Mouse (Mus musculus): Measurements from ENCODE around the gene Vamp1. TPM values are rescaled to one million over a fixed set of nuclear protein-coding genes. Genes with fewer than 3 reads are reported as not detected.

Vamp1 gene
- 4.2 and 4.3 TPM in 2 replicates for polyA plus RNA-seq (2016; fragmentation: Nextera tagmentation; extraction: Ambion mirVana)

DNA sequence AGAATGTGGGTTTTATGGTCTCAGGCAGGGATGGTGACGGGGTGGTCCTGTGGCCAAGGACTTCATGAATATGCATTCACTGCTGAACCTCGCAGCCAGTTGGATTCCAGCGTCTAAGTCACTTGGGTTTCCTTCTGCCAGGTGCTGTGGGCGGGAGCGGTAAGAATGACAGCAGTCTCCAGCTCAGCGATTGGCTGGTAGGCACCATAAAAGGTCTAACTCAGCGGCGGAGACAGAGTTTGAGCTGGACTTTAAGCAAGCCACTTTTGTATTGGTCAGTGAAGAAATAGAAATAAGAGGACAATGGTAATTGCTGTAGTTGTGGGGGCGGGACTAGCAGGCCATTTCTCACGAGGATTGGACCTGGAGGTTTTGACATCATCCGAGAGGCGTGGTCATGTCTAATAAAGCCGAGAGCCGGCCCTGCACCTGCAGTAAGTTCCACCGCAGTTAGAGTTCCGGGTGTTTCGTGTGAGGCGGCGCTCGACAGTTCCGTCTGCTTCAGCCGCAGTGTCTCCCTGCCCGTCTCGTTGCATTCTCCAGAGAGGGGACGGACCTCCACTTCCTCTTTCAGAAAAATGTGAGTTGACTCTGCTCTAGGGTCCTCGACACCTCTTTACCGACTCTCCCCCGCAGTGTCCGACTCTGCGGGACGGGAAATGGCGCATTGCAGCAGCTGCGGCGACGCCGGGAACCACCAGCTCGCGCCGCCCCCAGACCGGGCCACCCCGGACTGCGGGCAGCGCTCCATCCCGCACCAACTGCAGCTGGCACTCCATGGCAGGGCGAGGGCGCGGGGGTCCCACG is at the start of gene Vamp1:
Gene Vamp1 (plus strand): TSS at position 404 of the 807 bp plus-strand sequence.
- Histone ChIP-seq H3K9ac (peak within 1 kb of the TSS; percentile 84), H3K9me3 (replicated peaks) (no peaks in the 10 kb centered on the region), H3K27ac (ENCODE audit: poor library complexity, severe bottlenecking) (peak within 1 kb of the TSS; percentile 63), H3K27me3 (replicated peaks) (peaks cover 18% of the 10 kb centered on the region), H3K36me3 (peaks cover 8% of the 10 kb centered on the region), H3K4me3 (peak within 1 kb of the TSS; percentile 73), H3K4me2 (peak within 1 kb of the TSS; percentile 90), H3K4me1 (replicated peaks) (peaks cover 3% of the 10 kb centered on the region; the same call in 1 of the 2 replicates)
- WGBS = under 1% methylated on average over 48 of the region's 48 CpGs
- peak; percentile 96 for ATAC-seq (ENCODE audit: insufficient number of reproducible peaks, low FRiP score)

DNA sequence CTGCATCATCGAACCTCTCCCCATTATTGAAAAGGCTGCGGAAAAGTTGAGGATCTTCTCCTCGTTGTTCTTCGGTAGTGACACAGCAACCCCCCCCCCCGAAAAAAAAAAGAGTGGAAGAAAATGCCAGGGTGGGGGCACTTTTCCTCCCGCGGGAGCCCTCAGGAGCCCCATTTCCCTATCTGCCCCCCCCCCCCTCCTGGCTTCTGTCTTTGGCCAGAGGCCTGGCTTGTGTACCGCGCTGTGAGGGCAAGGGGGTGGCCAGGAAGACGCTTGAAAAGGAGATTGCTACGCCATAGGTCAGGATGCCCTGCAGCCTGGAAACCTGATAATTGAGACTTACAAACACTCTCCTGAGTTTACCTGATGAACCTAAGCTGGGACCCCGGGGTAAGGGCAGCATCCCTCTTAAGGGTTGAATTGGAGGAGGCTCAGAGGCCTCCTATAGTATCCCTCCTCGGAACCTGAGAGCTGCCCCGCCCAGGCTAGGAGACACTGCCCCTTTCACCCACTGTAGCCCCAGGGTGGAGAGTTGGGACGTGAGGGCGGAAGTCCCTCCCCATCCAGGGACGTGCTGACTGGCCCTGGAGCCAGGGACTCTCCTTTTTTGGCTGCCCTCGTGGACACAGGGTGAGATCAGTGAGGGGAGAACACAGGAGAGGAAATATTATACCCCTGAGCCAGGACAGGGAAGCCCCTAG is 49.1 kb upstream of the Vamp1 start, which contains the start of gene Gapdh:
Gene Gapdh (minus strand): TSS at position 417 of the 701 bp plus-strand sequence.
- Histone ChIP-seq H3K27ac (ENCODE audit: poor library complexity, severe bottlenecking) (peak within 1 kb of the TSS; percentile 99), H3K9me3 (replicated peaks) (no peaks in the 10 kb centered on the region), H3K9ac (peak within 1 kb of the TSS; percentile 98), H3K4me1 (replicated peaks) (peaks cover 45% of the 10 kb centered on the region), H3K27me3 (replicated peaks) (no peaks in the 10 kb centered on the region), H3K36me3 (peaks cover 63% of the 10 kb centered on the region), H3K4me2 (peak within 1 kb of the TSS; percentile 90), H3K4me3 (peak within 1 kb of the TSS; percentile 84)
- ATAC-seq (ENCODE audit: insufficient number of reproducible peaks, low FRiP score) = peak; percentile 73
- WGBS = under 1% methylated on average over 18 of the region's 18 CpGs

DNA sequence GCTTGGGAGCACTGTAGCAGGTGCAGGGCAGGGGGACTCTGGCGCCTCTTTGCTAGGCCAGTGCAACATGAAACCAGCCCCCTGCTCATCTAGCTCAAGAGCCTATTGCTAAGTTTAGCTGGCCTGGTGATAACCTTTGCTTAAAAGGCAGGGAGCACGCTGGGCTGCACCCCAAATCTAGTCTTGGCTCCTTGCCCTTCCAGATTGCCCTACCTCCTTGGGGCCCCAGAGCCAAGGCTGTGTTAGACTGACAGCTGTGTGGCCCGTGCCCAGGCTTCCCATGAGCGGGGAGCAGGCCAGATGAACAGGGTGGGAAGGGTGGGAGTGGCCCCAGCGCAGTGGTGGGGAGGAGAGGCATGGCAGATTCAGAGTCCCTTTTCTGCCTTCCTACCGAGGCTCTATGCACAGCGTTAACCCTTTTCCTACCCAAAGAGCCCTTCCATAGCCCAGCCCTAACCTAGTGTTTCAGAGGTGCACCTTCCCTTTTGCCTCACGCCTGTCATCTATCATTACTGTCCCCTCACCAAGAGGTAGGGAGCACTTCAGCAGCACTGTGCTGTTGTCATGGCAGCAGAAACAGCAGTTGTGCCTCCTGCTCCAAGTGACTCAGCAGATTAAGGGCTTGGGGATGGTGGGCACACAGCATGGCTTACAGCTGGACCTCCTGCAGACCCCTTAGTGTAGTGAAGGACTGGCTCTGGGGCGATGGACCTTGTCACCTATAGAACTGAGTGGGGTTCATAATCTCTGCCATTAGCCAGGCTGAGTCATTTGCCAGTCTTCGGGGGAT is 48.3 kb upstream of the Vamp1 start:
- no peaks in the 10 kb centered on the region for H3K27me3 ChIP-seq (replicated peaks)
- peak overlapping the region; percentile 84 for H3K4me3 ChIP-seq
- H3K27ac ChIP-seq (ENCODE audit: poor library complexity, severe bottlenecking) = peak overlapping the region; percentile 99
- peak overlapping the region; percentile 78 for H3K9ac ChIP-seq
- WGBS = 15% methylated on average over 10 of the region's 10 CpGs
- H3K4me1 ChIP-seq (replicated peaks) = peaks cover 39% of the 10 kb centered on the region
- ATAC-seq (ENCODE audit: insufficient number of reproducible peaks, low FRiP score) = peak; percentile 44
- peak overlapping the region; percentile 90 for H3K4me2 ChIP-seq
- H3K36me3 ChIP-seq = peaks cover 66% of the 10 kb centered on the region
- no peaks in the 10 kb centered on the region for H3K9me3 ChIP-seq (replicated peaks)

DNA sequence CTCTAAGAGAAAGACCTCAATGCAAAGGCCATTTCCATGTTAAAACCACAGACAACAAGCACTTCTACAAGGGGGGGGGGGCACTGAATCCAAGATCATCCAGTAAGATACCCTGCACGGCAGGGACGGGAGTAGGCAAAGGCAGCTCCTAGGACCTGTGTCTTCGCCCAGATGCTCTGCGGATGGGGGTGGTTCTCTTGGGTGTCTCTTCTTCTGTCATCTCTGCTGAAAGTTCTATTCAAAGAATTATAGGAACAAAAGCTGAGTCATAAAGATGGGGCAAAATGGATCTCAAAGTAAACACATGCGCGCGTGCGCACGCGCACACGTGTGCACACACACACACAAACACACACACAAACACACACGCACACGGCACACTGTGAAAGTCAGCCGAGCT is 47.3 kb upstream of the Vamp1 start:
- Histone ChIP-seq H3K9ac (peak overlapping the region; percentile 78; the same call in 1 of the 2 replicates), H3K9me3 (replicated peaks) (no peaks in the 10 kb centered on the region), H3K27me3 (replicated peaks) (no peaks in the 10 kb centered on the region), H3K36me3 (peaks cover 71% of the 10 kb centered on the region), H3K4me2 (no peak overlapping the region), H3K4me3 (no peak overlapping the region), H3K27ac (ENCODE audit: poor library complexity, severe bottlenecking) (peak overlapping the region; percentile 99), H3K4me1 (replicated peaks) (peaks cover 37% of the 10 kb centered on the region)
- no peak for ATAC-seq (ENCODE audit: insufficient number of reproducible peaks, low FRiP score)
- 87% methylated on average over 14 of the region's 14 CpGs for WGBS

DNA sequence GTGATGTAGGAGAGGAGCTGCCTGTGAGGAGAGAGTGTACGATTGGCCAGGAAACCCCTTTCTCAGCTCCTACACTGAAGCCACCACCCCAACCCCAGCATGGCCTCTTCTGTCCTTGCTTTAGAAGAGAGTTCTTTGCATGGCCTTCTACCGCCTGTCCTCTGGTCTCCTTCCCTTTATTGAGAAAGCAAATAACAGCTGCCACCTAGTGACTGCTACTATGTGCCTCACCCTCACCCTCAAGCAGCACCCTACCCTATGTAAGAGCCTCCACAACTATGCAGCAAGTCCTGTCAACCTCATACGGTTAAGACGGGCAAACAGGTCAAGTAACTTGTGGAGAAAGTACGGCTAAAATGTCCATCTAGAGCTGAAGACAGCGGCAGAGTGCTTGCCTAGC is 45.2 kb upstream of the Vamp1 start:
- 73% methylated on average over 6 of the region's 6 CpGs for WGBS
- Histone ChIP-seq H3K27ac (ENCODE audit: poor library complexity, severe bottlenecking) (peak overlapping the region; percentile 56; the same call in 1 of the 2 replicates), H3K9me3 (replicated peaks) (no peaks in the 10 kb centered on the region), H3K4me1 (replicated peaks) (peaks cover 26% of the 10 kb centered on the region), H3K9ac (no peak overlapping the region), H3K36me3 (peaks cover 80% of the 10 kb centered on the region), H3K27me3 (replicated peaks) (no peaks in the 10 kb centered on the region), H3K4me2 (no peak overlapping the region), H3K4me3 (no peak overlapping the region)
- no peak for ATAC-seq (ENCODE audit: insufficient number of reproducible peaks, low FRiP score)

DNA sequence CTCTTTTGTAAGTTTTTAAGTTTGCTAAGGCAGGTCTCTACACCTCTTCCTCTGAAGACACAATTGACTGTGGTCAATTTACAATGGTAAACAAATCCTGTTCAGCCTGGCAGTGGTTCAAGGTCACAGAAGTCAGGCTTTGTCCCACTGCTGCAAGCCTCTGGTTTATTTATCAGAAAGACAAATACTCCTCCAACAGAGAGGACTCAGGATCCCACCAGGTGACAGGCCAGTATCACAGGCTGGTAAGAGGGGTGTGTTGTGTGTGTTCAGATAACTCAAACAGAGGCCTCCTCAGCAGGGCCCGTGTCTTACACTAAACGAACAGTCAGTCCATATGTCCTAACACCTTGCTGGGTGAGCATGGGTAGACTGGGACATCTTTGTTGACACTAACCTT is 42.9 kb upstream of the Vamp1 start:
- Histone ChIP-seq H3K27ac (ENCODE audit: poor library complexity, severe bottlenecking) (no peak overlapping the region), H3K9ac (no peak overlapping the region), H3K36me3 (peaks cover 100% of the 10 kb centered on the region), H3K4me1 (replicated peaks) (peaks cover 14% of the 10 kb centered on the region), H3K4me2 (no peak overlapping the region), H3K4me3 (no peak overlapping the region), H3K27me3 (replicated peaks) (no peaks in the 10 kb centered on the region), H3K9me3 (replicated peaks) (no peaks in the 10 kb centered on the region)
- ATAC-seq (ENCODE audit: insufficient number of reproducible peaks, low FRiP score) = no peak
- WGBS = 63% methylated on average over 2 of the region's 2 CpGs

DNA sequence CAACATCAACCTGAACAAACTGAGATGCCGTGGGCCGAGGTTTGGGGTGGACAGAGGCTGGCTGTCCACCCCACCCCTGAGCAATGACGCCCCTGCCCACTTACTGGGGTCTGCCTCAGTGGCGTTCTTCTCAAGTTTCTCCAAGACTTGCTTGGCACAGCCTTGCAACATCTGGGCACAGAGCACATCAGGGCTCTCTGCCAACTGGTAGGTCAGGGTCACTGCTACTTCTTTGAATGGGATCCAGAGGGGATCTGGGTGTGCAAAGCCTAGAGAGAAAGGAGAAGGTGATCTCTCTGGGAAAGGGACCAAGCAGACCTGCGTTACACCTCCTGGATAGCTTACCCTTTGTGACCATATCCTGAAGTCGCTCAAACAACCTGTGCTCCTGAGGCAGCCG is 42.1 kb upstream of the Vamp1 start:
- Histone ChIP-seq H3K9ac (no peak overlapping the region), H3K27me3 (replicated peaks) (no peaks in the 10 kb centered on the region), H3K36me3 (peaks cover 100% of the 10 kb centered on the region), H3K27ac (ENCODE audit: poor library complexity, severe bottlenecking) (no peak overlapping the region), H3K9me3 (replicated peaks) (no peaks in the 10 kb centered on the region), H3K4me3 (no peak overlapping the region), H3K4me2 (no peak overlapping the region), H3K4me1 (replicated peaks) (peaks cover 6% of the 10 kb centered on the region; the same call in 1 of the 2 replicates)
- no peak for ATAC-seq (ENCODE audit: insufficient number of reproducible peaks, low FRiP score)
- WGBS = 88% methylated on average over 7 of the region's 7 CpGs

DNA sequence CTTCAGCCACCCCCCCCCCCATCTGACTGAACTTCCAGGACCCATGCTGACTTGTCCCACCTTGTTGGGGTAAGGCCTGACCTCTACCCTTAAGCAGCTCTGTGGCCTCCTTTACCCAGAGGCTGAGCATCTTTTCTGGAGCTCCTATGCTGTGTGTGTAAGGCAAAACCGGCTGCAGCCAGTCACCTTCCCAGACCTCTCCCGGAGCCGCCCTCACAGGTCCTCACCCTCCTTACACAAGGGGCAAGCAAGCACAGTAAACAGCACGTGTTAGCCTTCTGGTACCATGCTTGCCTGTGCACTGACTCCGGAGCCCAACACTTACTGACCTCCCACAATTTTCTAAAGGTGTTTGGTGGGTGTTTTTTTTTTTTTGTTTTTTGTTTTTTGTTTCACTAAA is 39.9 kb upstream of the Vamp1 start:
- 91% methylated on average over 5 of the region's 5 CpGs for WGBS
- Histone ChIP-seq H3K27ac (ENCODE audit: poor library complexity, severe bottlenecking) (no peak overlapping the region), H3K9me3 (replicated peaks) (no peaks in the 10 kb centered on the region), H3K36me3 (peaks cover 100% of the 10 kb centered on the region), H3K4me2 (no peak overlapping the region), H3K9ac (no peak overlapping the region), H3K27me3 (replicated peaks) (no peaks in the 10 kb centered on the region), H3K4me3 (no peak overlapping the region), H3K4me1 (replicated peaks) (0 out of 2 replicates have a peak, but pooled peaks cover 4% of the 10 kb centered on the region)
- ATAC-seq (ENCODE audit: insufficient number of reproducible peaks, low FRiP score) = no peak

DNA sequence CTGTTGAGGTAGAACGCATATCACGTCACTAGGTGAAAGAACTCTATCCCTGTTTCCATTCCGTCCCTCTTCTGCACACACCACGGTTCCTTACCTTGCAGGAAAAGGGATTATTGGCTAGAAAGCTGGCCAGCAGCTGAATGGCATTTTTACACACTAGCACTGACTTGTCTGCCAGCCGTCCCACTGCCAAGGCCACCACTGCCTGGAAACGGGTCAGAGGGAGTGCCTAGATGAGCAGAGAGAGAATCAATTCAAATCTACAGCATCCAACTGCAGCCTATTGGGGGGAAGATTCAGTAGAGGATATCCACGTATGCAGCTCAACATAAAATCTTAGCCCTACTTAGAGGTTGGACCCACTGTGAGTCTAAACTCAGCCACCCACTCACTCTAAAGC is 35.8 kb upstream of the Vamp1 start:
- Histone ChIP-seq H3K27ac (ENCODE audit: poor library complexity, severe bottlenecking) (no peak overlapping the region), H3K4me1 (replicated peaks) (no peaks in the 10 kb centered on the region), H3K4me2 (no peak overlapping the region), H3K9me3 (replicated peaks) (no peaks in the 10 kb centered on the region), H3K4me3 (no peak overlapping the region), H3K9ac (no peak overlapping the region), H3K36me3 (peaks cover 98% of the 10 kb centered on the region), H3K27me3 (replicated peaks) (no peaks in the 10 kb centered on the region)
- ATAC-seq (ENCODE audit: insufficient number of reproducible peaks, low FRiP score) = no peak
- 93% methylated on average over 7 of the region's 7 CpGs for WGBS

DNA sequence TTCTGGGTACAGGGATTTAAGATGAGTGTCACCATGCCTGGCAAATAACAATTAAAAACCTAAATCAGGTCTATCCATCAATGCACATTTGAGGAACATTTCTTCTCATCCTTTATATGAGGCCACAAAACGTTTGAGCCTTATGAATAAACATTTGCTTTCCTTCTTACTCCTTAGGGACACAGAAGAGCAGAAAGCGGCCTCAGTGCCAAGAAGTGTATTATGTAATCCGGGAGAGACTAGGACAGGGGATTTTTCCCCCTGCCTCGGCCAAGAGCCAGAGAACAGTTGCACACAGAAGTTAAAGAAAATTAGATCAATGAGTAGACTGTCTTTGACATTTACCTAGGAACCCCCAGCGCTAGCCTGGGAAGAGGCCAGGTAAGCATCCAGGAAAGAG is 33.2 kb upstream of the Vamp1 start:
- Histone ChIP-seq H3K4me2 (no peak overlapping the region), H3K27me3 (replicated peaks) (no peaks in the 10 kb centered on the region), H3K36me3 (peaks cover 98% of the 10 kb centered on the region), H3K4me1 (replicated peaks) (no peaks in the 10 kb centered on the region), H3K9ac (no peak overlapping the region), H3K9me3 (replicated peaks) (no peaks in the 10 kb centered on the region), H3K27ac (ENCODE audit: poor library complexity, severe bottlenecking) (no peak overlapping the region), H3K4me3 (no peak overlapping the region)
- WGBS = 89% methylated on average over 5 of the region's 5 CpGs
- ATAC-seq (ENCODE audit: insufficient number of reproducible peaks, low FRiP score) = no peak

DNA sequence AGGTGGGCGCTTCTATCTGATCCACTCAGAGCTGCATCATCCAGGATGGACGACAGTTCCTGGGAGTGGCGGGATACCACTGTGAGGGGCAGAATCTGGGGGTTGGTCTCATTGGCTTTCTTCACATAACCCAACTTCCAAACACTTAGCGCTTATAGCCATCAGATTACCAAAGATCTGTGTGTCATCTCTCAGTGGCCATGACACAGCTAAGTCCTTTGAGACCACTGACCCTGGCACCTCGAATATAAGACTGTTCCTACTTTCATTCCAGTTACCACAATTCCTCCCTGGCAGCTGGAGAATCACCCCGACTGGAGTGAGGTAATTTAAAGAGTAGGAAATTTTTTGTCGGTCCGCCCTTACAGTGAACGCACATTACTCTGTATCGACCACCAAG is 29.1 kb upstream of the Vamp1 start:
- no peak for ATAC-seq (ENCODE audit: insufficient number of reproducible peaks, low FRiP score)
- 93% methylated on average over 10 of the region's 10 CpGs for WGBS
- peaks cover 83% of the 10 kb centered on the region for H3K36me3 ChIP-seq
- no peak overlapping the region for H3K4me2 ChIP-seq
- H3K4me3 ChIP-seq = no peak overlapping the region
- peaks cover 4% of the 10 kb centered on the region; the same call in 1 of the 2 replicates for H3K4me1 ChIP-seq (replicated peaks)
- no peaks in the 10 kb centered on the region for H3K9me3 ChIP-seq (replicated peaks)
- H3K9ac ChIP-seq = no peak overlapping the region
- no peaks in the 10 kb centered on the region for H3K27me3 ChIP-seq (replicated peaks)
- H3K27ac ChIP-seq (ENCODE audit: poor library complexity, severe bottlenecking) = no peak overlapping the region

All from heart, embryonic 12.5 days (tissue).